Mouse (Mus musculus) midbrain, embryonic 10.5 days (tissue): ENCODE results near the gene Them5. TPM values are rescaled to one million over a fixed set of nuclear protein-coding genes. Genes with fewer than 3 reads are reported as not detected.

Source experiments
- DNase-seq: peaks from one replicate; pipeline ENCODE4 v3.0.0-alpha.2; 2017; ENCODE audit warnings: low spot score
- H3K27ac ChIP-seq: fragments of 300-500 bp; sonication (generic); replicated peaks from 2 replicates; pipeline ENCODE4 v1.5.1; 2016; ENCODE audit warnings: mild to moderate bottlenecking
- H3K27me3 ChIP-seq: fragments of 300-500 bp; sonication (generic); 2 replicates; pipeline ENCODE4 v1.6.1; 2016; ENCODE audit warnings: low read depth, mild to moderate bottlenecking; ENCODE audit not compliant: poor library complexity, severe bottlenecking
- H3K36me3 ChIP-seq: fragments of 300-500 bp; sonication (generic); 2 replicates; pipeline ENCODE4 v1.6.1; 2016; ENCODE audit warnings: mild to moderate bottlenecking, moderate library complexity
- H3K4me1 ChIP-seq: fragments of 300-500 bp; sonication (generic); 2 replicates; pipeline ENCODE4 v1.6.1; 2016
- H3K4me3 ChIP-seq: fragments of 300-500 bp; sonication (generic); 2 replicates; pipeline ENCODE4 v1.5.1; 2016; ENCODE audit warnings: mild to moderate bottlenecking, moderate library complexity
- H3K9me3 ChIP-seq: fragments of 300-500 bp; sonication (generic); replicated peaks from 2 replicates; pipeline ENCODE4 v1.6.1; 2016; ENCODE audit warnings: mild to moderate bottlenecking
- WGBS: fragments of 180-500 bp; shearing (Covaris S2); methylation state at CpG from one replicate; pipeline ENCODE4 v1.1.7; 2016; 5-methylcytosine and 5-hydroxymethylcytosine counted together
- polyA plus RNA-seq: library from polyadenylated mRNA; unstranded; fragments of >200 nt; fragmentation: Nextera tagmentation; extraction: Ambion mirVana; gene quantifications from 2 replicates; pipeline ENCODE4 v1.2.1, GENCODE M21; 2016

Gene Them5
- polyA plus RNA-seq, 1 experiment from 2014 or later = not detected

GRCm38 (mm10) chr3:94373597-94374011 lies 31.7 kb downstream of the Them5 start:
- 3% methylated on average over 5 of the region's 5 CpGs for WGBS
- DNase-seq = no peak
- peak overlapping the region; percentile 58; the same call in 1 of the 2 replicates for H3K27ac ChIP-seq
- H3K4me1 ChIP-seq = peaks cover 32% of the 10 kb centered on the region
- no peaks in the 10 kb centered on the region for H3K9me3 ChIP-seq
- H3K36me3 ChIP-seq = no peaks in the 10 kb centered on the region
- H3K27me3 ChIP-seq = peaks cover 44% of the 10 kb centered on the region
- H3K4me3 ChIP-seq = peak overlapping the region; percentile 39

GRCm38 (mm10) chr3:94374636-94375035 lies 32.7 kb downstream of the Them5 start:
- Histone ChIP-seq H3K9me3 (no peaks in the 10 kb centered on the region), H3K27me3 (peaks cover 44% of the 10 kb centered on the region), H3K27ac (no peak overlapping the region), H3K4me3 (no peak overlapping the region), H3K36me3 (no peaks in the 10 kb centered on the region), H3K4me1 (peaks cover 33% of the 10 kb centered on the region)
- DNase-seq = no peak

GRCm38 (mm10) chr3:94375146-94375545 lies 33.2 kb downstream of the Them5 start:
- no peak for DNase-seq
- Histone ChIP-seq H3K4me1 (peaks cover 38% of the 10 kb centered on the region), H3K27ac (no peak overlapping the region), H3K9me3 (no peaks in the 10 kb centered on the region), H3K36me3 (no peaks in the 10 kb centered on the region), H3K4me3 (no peak overlapping the region), H3K27me3 (peaks cover 44% of the 10 kb centered on the region)
- 78% methylated on average over 2 of the region's 2 CpGs for WGBS

GRCm38 (mm10) chr3:94375861-94376260 lies 34.0 kb downstream of the Them5 start:
- WGBS = 49% methylated on average over 5 of the region's 5 CpGs
- H3K27ac ChIP-seq = no peak overlapping the region
- peaks cover 42% of the 10 kb centered on the region for H3K4me1 ChIP-seq
- DNase-seq = no peak
- peaks cover 44% of the 10 kb centered on the region for H3K27me3 ChIP-seq
- H3K36me3 ChIP-seq = no peaks in the 10 kb centered on the region
- H3K9me3 ChIP-seq = no peaks in the 10 kb centered on the region
- H3K4me3 ChIP-seq = no peak overlapping the region

GRCm38 (mm10) chr3:94377028-94377923 lies 35.4 kb downstream of the Them5 start:
- Histone ChIP-seq H3K9me3 (no peaks in the 10 kb centered on the region), H3K27ac (no peak overlapping the region), H3K4me1 (peaks cover 33% of the 10 kb centered on the region), H3K36me3 (no peaks in the 10 kb centered on the region), H3K4me3 (no peak overlapping the region), H3K27me3 (peaks cover 35% of the 10 kb centered on the region)
- WGBS = 15% methylated on average over 13 of the region's 13 CpGs
- DNase-seq = no peak

DNA sequence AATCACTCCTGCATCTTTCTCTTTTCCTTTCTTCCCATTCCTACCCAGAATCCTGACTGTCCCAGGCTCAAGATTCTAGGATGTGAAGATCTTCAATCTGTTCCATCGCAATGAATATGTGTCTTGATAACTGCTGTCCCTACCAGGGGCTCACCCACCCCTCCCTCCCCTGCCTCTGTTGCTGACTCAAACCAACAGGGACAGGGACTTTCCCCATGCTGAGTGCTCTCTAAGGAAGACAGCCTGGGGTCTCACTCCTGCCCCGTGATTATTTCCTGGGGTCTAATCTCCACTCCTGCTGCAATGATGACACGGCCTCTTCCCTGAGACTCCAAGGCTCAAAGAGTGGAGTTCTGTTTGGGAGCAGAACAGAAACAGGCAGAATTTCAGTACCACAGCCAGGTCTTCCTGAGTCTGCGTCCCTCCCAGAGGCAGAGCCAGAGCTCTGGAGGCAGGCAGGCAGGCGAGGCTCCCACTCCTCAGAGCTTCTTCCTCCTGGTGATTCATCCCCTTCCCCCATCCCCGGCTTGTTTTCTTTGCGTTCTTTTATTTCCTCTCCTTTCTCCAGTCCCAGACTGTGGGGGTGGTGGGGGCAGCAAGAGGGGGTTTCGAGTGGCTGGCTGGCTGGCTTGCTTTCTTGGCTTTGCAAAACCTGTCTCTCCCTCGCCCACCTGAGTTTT lies 38.1 kb downstream of the Them5 start:
- Histone ChIP-seq H3K4me1 (peaks cover 14% of the 10 kb centered on the region), H3K9me3 (no peaks in the 10 kb centered on the region), H3K4me3 (no peak overlapping the region), H3K36me3 (no peaks in the 10 kb centered on the region), H3K27me3 (peaks cover 9% of the 10 kb centered on the region), H3K27ac (no peak overlapping the region)
- no peak for DNase-seq
- WGBS = 22% methylated on average over 9 of the region's 9 CpGs

GRCm38 (mm10) chr3:94382308-94382707 lies 40.4 kb downstream of the Them5 start:
- Histone ChIP-seq H3K4me3 (no peak overlapping the region), H3K4me1 (peaks cover 11% of the 10 kb centered on the region), H3K27ac (no peak overlapping the region), H3K27me3 (no peaks in the 10 kb centered on the region; the same call in 1 of the 2 replicates), H3K36me3 (no peaks in the 10 kb centered on the region), H3K9me3 (no peaks in the 10 kb centered on the region)
- DNase-seq = no peak
- WGBS = 86% methylated on average over 5 of the region's 5 CpGs

- peaks cover 9% of the 10 kb centered on the region for H3K4me1 ChIP-seq
- no peak for DNase-seq
- no peaks in the 10 kb centered on the region; the same call in 1 of the 2 replicates for H3K27me3 ChIP-seq
- no peak overlapping the region for H3K4me3 ChIP-seq
- H3K9me3 ChIP-seq = no peaks in the 10 kb centered on the region
- H3K27ac ChIP-seq = no peak overlapping the region
- WGBS = 60% methylated on average over 3 of the region's 3 CpGs
- no peaks in the 10 kb centered on the region for H3K36me3 ChIP-seq
Measured at GRCm38 (mm10) chr3:94383476-94383875, 41.6 kb downstream of the Them5 start.

DNA sequence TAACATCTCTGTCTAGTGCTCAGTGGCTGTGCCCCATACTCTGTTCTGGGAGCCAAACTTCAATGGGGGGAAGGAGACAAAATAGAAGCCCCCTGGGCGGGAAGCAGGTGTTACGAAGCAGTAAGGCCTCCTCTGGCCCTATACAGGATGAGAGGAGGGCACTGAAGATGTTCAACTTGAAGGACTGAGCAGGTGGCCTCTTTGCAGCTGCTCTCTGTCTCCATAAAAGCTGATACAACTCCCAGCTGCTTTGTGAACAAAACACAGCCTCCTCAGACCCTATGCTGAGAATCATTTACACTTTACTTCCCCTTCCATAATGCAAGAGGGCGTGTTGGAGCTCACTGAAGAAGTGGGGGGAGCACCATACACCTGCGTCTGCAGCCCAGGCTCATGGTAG lies 44.8 kb downstream of the Them5 start:
- Histone ChIP-seq H3K9me3 (no peaks in the 10 kb centered on the region), H3K27me3 (no peaks in the 10 kb centered on the region; the same call in 1 of the 2 replicates), H3K4me1 (no peaks in the 10 kb centered on the region), H3K36me3 (no peaks in the 10 kb centered on the region), H3K27ac (no peak overlapping the region), H3K4me3 (no peak overlapping the region)
- DNase-seq = no peak
- WGBS = 74% methylated on average over 4 of the region's 4 CpGs

- H3K9me3 ChIP-seq = no peaks in the 10 kb centered on the region
- no peaks in the 10 kb centered on the region for H3K4me1 ChIP-seq
- no peaks in the 10 kb centered on the region for H3K36me3 ChIP-seq
- no peaks in the 10 kb centered on the region for H3K27me3 ChIP-seq
- H3K27ac ChIP-seq = no peak overlapping the region
- DNase-seq = no peak
- H3K4me3 ChIP-seq = no peak overlapping the region
- 95% methylated on average over 10 of the region's 10 CpGs for WGBS
Measured at GRCm38 (mm10) chr3:94387391-94387790, 45.5 kb downstream of the Them5 start.

DNA sequence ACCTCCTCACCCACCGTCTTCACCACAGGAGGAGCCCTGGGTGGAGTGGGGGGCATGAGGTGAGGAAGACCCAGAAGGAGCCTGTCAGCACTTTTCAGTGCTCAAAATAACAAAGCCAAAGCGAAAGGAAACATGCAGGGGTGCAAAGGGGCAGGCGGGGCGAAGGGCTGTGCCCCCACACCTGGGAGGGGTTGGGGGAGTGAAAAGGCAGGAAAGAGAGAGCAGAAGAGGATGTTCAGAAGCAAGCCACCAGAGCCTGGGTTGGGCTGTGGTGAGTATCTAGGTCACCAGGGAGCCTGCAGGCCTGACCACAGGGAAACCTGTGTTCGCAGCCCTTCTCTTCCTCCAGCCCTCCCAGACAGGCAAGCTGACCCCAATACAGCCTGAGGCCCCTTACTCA lies 46.1 kb downstream of the Them5 start:
- Histone ChIP-seq H3K9me3 (no peaks in the 10 kb centered on the region), H3K4me1 (no peaks in the 10 kb centered on the region), H3K4me3 (no peak overlapping the region), H3K36me3 (no peaks in the 10 kb centered on the region), H3K27me3 (no peaks in the 10 kb centered on the region), H3K27ac (no peak overlapping the region)
- 82% methylated on average over 5 of the region's 5 CpGs for WGBS
- no peak for DNase-seq

DNA sequence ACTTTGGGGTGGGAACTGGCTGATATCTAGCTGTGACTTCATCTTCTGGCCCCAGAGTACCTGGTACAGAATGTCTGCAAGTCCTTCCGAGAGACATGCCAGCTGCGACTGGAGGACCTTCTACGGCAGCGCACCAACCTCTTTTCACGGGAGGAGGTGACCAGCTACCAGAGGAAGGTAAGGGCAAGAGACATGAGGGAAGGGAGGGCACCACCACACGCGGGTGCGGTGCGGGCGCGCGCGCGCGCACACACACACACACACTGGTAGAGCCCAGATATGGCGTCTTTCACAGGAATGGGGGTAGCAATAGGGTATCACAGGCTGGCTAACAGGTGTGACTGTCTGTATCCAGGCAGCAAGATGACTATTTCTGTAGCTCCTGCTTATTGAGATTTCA lies 47.5 kb downstream of the Them5 start:
- WGBS = 93% methylated on average over 16 of the region's 16 CpGs
- Histone ChIP-seq H3K36me3 (no peaks in the 10 kb centered on the region), H3K9me3 (no peaks in the 10 kb centered on the region), H3K4me3 (no peak overlapping the region), H3K27ac (no peak overlapping the region), H3K4me1 (no peaks in the 10 kb centered on the region), H3K27me3 (no peaks in the 10 kb centered on the region)
- no peak for DNase-seq

GRCm38 (mm10) chr3:94391001-94391400 lies 49.1 kb downstream of the Them5 start:
- peaks cover 4% of the 10 kb centered on the region; the same call in 1 of the 2 replicates for H3K27me3 ChIP-seq
- H3K4me3 ChIP-seq = no peak overlapping the region
- no peak for DNase-seq
- H3K36me3 ChIP-seq = no peaks in the 10 kb centered on the region
- WGBS = 86% methylated on average over 5 of the region's 5 CpGs
- H3K27ac ChIP-seq = no peak overlapping the region
- no peaks in the 10 kb centered on the region for H3K9me3 ChIP-seq
- H3K4me1 ChIP-seq = no peaks in the 10 kb centered on the region
